Mouse (Mus musculus) layer of hippocampus, adult 11-12 months (tissue): ENCODE data around the gene Clstn2.

Experiments
- DNase-seq: peaks from one replicate; pipeline ENCODE4 v3.0.0; 2022; ENCODE audit warnings: low spot score

Gene Clstn2

DNA sequence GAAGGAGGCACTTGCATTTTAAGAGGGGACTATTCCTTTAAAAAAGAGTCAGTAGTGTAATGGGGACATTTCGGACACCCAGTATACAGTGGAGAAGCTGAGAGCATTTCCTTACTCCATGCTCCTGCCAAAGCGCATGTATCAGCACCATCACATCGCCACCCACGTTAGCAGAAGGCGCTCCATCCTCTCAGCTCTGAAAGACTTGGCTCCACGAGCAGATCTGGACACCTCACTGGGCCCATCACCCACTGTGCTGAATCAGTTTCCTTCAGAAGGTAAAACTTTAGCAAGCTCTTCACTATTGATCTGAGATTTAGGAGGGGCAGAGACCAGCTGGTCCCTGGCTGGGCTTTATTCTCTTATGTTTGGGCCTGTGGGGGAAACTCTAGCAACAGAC is 469.9 kb downstream of the Clstn2 start:
- peak; percentile 40 for DNase-seq

DNA sequence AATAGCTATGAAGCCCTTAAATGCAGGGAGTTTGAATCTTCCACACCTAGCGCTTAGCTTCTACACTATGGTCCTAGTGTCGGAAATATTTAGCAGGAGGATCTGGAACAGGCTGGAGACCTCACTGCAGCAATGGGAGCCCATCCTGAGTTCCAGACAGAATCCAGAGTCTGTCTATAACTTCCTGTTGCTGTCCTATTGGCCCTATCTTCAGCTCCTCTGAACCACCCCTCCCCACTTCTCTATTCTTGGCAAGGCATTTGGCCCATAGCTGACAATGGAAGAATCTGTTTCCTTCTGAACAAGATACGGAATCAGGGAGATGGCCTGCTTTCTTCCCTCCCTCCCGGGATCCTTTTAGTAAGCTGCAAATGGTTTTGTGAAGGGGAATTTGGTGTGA is 488.6 kb downstream of the Clstn2 start:
- DNase-seq: no peak

DNA sequence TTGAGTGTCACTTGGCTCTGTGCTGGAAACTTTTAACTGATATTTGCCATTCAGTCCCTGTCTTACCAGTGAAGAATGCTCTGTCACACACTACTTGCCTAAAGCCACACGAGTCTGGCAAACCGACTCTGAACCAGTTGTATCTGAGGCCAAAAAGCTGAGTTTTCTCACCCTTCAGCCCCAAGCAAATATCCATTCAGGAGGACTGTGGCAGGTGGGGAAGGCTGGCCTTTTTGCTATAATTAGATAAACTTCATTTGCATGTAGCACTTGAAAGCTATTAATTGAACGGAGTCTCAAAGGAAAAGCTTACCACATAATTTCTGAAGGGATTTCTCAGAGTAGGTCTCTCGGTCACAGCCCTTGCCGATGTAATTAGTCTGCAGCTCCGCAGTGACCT is 491.6 kb downstream of the Clstn2 start:
- no peak for DNase-seq

DNA sequence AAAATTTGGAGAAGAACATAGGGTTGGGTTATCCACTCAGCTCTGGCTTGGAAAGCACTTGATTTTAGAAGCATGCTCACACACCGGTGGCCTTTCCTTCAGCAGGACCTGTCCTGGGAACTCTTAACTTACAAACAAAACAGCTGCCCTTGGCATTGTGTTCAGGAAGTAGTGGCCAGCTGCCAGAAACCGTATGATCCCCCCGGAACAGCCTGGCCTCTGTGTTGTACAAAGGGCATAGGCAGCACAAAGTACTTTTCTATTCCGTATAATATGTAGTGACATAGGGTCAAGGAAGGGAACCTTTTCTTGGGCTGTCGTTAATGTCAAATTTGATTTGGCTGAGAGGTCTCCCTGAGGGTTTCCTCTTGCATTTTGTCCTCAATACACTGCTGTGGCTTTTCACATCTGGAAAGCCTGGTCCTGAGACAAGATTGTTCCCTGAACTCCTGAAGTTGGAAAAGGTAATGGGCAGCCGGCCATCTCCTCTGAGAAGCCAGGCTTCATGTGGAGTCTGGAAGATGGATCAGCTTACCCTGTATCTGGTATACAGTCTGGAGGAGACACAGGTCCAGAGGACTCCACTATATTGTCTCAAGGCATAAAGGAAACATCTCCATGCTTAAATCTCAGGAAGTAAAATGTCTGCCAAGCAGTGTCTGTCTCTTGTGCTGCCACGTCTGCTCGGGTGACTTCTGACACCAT is 494.8 kb downstream of the Clstn2 start:
- DNase-seq: no peak

DNA sequence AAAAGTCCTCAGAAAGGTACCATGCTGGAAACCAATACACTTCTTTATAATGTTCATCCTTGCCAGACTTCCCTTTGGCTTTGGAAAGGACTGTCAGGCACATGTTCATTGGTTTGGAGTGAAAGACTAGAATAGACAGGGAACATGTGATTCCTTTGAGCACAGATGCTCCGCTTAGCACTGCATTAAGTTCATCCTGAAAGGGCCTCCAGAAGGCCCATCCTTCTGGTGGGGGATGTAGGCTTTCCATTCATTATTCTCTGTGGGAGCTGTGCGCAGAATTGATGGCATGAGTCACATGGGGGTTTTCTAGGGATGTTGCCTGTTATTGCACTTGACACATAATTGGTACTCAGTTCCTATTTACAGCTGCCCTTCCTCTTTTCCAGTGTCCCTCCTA is 498.8 kb downstream of the Clstn2 start:
- peak; percentile 75 for DNase-seq

DNA sequence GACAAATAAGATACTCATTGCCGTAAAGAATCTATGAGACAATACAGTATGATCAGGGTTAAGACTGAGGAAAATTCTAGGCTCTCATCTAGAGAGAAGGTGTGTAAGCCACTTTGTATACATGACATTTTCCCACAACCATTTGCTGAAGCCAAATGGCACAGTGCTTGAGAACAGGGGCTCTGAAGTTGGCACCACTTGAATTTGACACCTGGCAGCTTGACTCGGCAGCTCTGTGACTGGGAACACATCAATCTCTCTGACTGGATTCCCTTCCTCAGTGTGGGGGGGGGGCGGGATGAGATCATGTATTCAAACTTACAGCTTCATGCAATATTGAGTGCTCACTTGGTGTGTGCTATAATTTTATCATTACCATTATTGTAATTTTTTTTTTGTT is 499.7 kb downstream of the Clstn2 start:
- DNase-seq: peak; percentile 18

DNA sequence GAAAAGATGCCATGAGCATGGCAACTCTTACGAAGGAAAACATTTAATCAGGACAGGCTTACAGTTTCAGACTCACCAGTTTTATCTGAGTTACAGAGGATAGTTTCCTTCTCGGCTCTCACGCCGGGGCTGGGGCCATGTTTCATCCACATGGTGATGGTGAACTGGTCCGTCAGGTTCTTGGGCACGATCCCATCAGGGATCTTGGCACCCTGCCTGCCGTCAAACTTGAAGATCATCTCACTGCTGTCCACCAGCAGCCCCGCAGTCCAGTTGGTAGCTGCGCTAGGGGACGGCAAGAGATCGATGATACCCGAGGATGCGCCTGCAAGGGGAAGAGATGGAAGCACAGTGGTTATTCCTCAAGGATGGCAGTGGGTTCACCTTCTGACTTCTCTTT is 500.4 kb downstream of the Clstn2 start:
- DNase-seq: no peak

DNA sequence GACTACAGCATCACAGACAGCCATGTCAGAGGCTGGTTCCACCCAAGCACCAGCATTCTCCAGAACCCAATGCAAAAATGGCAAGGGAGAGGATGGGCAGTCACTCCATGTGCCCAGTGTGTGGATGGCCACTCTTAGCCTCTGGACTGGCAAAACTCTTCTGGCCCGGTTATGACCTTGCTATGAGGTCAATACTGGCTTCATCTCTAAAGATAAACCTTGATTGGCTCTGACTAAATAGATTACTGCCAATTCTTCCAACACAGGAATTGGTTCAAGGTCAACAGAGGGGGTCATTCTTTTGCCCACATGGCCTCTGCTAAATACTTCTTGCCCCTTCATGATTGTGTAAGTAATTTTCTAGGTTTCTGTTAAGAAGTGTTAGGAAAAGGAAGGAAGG is 505.1 kb downstream of the Clstn2 start:
- no peak for DNase-seq

DNA sequence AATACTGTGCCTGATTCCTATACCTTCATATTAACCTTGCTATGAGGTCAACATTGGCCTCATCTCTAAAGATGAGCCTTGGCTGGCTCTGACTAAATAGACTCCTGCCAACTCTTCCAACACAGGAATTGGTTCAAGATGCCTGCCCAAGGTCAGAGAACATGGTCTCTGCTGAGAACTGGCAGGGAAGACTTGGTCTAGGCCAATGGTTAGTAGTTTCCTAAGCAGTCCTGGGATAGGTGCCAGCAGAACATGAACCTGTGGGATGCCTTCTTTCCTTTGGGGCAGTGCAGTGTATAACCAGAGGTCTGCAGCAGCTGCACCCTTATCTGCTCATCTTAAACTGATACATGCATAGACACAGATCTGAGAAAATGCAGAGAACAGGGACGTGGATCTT is 505.7 kb downstream of the Clstn2 start:
- no peak for DNase-seq

DNA sequence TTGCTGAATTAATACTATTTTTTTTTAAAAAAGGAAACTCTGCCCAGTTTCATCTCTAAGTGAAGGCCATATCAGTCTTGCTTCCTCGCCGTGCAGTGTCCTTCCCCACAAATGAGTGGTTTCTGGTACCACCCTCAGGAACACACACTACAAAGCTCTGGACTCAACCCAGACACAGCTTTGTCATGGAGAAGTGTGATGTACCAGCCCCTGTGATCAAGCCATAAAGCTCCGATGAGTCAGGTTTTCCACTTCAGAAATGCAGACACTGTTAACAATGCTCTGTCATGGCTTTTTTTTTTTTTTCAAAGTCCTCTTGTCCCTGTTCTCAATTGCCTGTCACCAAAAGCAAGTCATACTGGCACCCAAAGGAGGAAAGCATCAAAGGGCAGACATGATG is 507.4 kb downstream of the Clstn2 start:
- no peak for DNase-seq

DNA sequence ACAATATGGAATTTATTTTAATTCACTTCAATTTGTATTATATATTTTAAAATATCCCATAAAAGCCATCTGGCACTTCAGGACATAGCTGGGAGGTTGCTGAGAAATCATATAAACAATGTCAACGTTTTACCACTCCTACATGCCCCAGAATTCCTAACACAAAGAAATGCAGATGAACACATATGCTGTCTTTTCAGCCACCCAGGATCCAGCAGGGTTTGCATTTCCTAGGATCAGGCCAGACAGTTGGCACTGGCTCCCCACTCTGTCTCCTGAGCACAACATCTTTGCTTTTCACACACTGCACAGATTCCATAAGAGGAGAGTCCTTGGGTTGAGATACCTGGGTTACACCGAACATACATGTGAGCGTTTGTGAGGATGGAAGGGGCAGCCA is 508.1 kb downstream of the Clstn2 start:
- no peak for DNase-seq

DNA sequence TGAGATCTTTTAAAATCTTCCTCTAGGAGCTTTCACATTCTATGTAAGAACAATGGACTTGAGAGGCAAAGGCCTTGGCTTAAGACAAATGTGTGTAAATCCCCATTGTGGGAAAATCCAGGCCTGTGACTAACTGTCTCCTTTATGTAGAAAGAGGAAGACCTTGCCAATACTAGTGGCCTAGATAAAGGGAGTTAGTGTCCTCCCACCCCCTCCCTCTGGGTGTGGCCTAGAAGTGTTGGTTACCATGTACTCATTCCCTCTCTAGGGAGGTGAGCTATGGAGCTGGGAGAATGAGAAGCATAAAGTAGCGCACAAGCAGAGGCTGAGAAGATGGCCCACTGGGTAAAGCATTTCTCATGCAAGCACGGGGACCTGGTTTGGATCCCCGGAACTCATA is 512.2 kb downstream of the Clstn2 start:
- no peak for DNase-seq

DNA sequence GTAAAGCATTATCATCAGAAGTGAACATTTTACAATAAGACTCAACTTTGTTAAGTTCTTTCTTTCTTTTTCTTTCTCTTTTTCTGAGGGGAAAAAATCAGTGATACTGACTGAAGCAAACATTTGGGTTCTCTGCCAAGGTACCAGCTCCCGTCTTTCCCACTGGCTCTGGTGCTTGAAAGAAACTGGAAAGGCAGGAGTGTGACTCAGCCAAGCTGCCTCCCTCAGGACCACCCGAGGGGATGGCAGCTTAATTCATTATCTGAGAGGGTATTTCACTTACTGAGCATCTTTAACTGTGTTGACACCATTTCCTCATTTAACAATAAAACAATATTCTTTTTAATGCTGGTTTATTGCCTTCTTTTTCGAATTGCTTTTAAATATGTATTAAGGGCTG is 516.0 kb downstream of the Clstn2 start:
- DNase-seq: no peak

DNA sequence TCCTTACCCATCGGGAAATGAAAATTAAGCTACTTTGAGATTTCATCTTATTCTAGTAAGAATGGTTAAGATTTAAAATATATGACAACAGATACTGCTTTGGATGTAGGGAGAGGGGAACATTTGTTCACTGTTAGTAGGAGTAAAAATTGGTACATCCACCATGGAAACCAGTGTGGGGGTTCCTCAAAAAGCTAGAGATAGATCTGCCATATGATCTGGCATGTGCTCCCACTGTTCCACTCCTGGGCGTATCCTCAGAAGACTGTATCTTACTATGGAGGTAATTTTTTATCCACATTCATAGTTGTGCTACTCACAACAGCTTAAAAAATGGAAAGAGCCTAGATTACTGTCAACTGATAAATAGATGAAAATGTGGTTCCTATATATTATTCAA is 518.3 kb downstream of the Clstn2 start:
- peak; percentile 31 for DNase-seq

DNA sequence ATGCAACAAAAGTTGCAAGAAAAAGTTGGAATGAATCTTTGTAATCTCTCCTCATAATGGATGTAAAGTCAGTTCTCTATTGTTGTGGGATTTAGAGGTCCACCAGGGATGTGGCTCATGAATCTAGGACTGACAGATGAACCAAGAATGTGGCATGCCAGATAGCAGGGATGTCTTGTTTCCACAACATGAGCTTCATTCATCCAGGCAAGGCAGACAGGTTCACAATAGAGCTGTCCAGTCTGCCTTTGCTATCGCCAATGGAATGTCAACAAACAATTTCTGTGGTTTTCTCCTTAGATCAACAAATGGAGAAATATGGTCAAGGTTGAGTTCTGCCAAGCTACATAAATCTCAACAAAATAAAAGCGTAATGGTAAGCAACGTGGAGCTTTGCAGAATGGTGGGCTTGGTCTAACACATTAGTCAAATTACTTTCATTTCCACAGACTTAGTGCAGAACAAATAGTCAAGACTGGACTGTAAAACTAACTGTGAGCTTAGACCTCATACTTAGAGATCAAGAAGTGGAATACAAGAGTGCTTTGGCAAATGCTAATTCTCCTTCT is 520.6 kb downstream of the Clstn2 start:
- no peak for DNase-seq

DNA sequence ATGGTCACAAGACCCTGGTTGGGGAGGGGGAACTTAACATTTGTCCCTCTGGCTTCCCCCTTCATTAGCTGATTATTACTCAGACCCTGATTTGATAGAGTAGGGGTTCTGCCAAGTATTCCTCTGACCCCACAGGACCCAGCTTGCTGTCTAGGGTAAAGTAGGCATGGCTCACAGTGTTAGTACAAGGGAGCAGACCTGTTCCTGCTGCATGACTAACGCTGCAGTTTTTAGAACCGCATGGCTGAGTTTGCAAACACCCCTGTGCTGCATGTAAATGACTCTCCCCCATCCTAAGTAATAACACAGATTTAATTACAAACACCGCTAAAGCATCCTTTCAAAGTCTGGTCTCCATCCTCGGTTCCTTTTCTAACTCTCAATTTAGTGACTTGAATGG is 531.6 kb downstream of the Clstn2 start:
- DNase-seq: no peak

DNA sequence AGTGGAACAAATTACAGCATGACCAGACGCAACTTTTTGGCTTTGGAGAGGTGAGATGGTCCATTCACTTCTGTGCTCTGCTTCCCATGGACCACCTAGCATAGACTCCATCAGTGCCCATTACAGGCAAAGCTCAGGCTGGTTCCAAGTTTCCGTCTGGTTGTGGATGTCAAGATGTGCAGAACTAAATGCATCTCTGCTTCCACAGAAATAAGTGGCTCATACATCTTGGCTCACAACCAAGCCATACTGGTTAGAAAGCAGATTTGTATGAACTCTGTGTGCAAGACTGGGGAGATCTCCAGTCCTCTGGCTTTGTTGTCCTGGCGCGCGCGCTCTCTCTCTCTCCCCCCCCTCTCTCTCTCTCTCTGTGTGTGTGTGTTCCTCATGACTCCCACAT is 537.9 kb downstream of the Clstn2 start:
- DNase-seq: no peak

DNA sequence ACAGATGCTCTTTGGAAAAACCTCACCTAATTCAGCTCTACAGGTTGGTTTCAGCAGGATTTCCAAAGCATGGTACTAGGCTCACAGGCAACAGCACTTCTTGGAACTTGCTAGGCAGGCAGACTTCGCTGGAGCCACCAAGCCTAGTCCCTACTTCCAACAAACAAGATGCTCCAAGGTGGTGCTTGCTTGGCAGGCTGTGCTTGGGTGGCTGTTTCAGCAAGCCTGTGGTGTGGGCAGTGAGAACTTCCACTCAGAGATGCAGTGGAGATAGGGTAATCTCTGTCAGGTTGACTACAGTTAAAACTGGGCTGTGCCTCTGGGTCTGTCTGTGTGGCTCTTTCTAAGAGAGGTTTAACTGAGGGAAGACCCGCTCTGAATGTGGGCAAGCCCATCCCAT is 541.4 kb downstream of the Clstn2 start:
- DNase-seq: no peak

DNA sequence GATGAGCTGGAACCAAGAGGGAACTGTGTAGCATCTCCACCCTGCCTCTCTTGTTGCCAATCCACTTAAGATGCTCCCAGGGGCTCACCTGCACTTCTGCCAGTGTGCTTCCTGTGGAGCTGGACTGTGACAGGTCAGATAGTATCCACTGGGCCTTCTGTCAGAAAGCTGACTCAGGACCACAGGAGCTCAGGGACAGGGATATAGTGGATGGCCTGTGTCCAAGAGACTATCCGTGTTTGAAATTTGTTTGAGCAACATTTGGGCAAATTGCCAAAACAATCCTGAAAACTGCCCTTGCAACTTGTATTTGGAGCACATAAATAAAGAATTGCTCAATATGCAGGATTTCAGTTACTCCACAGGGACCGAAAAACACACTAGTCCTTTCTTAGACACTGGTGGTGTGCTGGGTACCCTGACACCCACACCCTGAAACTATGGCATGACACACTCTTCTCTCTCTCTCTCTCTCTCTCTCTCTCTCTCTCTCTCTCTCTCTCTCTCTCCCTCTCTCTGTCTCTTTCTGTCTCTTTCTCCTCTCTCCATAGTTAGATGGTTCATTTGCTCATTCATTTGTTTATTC is 542.3 kb downstream of the Clstn2 start:
- DNase-seq: no peak

DNA sequence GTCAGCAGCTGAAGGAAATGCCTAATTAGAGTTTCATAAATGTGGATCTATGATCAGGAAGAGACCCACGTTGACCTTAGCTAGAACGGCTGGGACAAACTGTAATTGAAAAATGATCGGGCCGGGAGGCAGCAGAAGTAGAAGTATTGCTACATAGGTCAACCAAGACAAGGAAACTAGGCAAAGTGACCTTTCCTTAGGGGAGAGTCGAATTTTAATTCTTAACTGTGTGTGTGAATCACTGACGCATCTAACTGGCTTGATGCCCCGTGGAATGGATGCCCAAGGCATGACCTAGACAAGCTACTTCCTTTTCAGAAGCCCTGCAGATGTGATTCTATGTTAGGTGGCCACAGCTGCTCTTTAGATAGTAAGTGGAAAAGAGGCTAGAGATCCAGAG is 546.2 kb downstream of the Clstn2 start:
- no peak for DNase-seq

DNA sequence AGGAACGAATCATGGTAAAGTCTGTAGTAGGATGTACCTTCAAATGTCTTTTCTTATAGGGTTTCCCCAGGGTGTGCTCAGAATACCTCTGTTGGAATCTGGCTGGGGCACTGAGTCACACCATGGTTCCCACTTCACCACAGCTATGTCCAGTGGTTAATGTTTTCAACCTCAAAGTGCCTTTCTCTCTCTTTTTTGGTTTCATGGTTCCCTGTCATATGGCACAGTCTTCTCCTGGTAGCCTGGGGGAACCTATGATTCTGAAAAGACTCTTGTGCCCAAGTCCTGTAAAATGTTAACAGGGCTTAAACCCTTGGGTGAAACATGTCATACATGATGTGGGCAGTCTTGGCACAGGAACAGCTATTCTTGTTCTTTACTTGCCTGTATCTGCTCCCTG is 551.8 kb downstream of the Clstn2 start:
- no peak for DNase-seq

DNA sequence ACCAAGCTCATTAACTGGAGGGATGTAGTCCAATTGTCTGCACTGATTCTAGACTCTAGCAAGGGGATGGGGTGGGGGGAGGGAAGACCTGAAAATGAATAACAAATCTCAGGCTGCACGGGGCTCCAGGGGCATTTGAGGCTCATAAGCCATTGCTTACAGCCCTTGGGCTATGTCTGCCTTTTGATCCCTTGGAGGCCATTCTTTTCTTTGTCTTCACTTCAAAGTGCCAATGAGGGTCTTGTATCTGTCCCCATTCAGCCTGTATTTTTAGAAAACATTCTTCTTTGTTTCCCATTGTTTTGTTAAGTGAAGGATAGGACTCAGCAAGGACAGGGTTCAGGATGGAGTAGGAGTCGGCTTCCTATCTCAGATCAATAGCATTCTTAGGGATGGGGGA is 556.0 kb downstream of the Clstn2 start:
- DNase-seq: no peak

DNA sequence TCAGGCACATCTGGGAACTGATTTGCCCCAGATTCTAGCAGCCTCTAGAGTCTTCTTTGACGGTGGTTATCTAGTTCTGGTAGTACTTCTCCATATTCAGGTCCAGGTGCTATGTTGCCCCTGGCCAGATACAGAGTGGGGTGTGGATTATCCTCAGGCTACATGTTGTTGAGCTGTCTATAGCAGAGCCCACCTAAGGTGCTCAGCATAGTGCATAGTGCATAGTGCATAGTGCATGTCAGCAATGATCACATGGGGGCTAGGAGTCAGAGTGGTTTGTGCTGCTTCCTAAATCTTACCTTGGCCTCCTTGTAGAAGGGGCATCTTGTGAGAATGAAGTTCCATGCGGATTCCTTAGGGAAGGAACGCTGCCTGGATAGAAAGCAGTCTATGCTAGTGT is 556.5 kb downstream of the Clstn2 start:
- DNase-seq: no peak

DNA sequence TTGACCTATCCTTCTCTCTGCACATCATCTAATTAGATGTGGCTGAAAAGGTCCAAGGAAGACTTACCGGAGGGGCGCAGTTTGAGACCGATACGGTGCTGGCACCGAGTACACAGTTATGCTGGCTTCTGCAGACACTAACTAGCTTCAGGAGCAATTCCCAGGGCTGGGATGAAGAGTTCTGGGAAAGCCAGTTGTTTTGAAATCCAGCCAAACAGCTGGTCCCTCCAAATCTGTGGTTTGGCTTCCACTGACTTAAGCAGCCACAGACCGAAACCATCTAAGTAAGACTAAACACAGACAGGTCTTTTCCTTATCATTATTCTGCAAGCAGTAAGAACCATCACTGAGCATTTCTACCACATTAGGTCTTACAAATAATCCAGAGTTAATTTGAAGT is 558.1 kb downstream of the Clstn2 start:
- no peak for DNase-seq
